Mouse (Mus musculus): ENCODE results near the gene Gm17093. TPM values are rescaled to one million over a fixed set of nuclear protein-coding genes. Genes with fewer than 3 reads are reported as not detected.
"Not testable (repeated sequence)": the region's sequence is repeated elsewhere in the genome, so short reads cannot be mapped to it uniquely, and the experiment has no call there.

Gm17093 gene
- polyA plus RNA-seq (2016; fragmentation: Nextera tagmentation; extraction: Ambion mirVana), result not detected in 2 replicates

DNA sequence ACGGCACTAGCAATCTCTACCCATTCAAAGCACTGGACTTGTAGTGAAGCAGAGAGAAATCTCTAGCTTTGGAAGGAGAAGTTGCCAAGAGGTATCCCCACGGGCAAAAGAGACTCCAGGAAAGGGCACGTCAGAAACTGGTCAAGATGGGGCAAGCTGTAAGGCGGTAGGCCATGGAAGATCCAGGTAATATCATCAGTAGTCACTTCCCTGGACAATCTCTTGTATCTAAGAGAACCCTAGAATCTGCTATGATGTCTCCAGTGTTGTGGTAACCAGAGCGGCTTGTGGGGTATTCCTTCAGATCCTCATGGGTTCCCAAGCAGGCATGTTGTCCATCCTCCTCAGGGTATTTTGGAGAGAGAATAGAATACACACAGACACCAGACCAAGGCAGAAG is at the start of gene Gm17093:
Gene Gm17093 (plus strand): TSS at position 301 of the 400 bp plus-strand sequence.
- not testable (repeated sequence) for H3K27me3 ChIP-seq (ENCODE audit: low read depth, poor library complexity, severe bottlenecking); H3K4me3 ChIP-seq; H3K4me1 ChIP-seq; H3K36me3 ChIP-seq; DNase-seq (ENCODE audit: low spot score); H3K9me3 ChIP-seq (replicated peaks); H3K27ac ChIP-seq (replicated peaks)
- 88% methylated on average over 5 of the region's 5 CpGs for WGBS

DNA sequence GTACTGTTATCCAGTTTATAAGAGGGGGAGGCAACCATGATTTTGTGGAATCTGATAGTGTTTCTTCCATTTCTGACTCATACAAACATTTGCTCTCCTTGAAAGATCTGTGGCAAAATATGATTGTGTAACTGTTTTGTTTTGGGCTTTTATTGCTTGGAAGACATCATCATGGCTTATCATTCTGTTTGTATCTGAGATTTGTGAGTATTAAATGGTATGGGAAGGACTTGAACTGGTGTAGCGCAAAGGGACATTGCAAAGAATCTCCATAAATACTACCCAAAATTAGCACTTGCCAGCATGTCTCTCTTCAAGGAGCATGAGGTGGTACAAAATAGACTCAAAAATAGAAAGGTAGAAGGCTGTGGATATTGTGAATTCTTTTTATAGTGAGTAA is 25.9 kb upstream of the Gm17093 start, which contains the start of gene BC061237:
Gene BC061237 (plus strand): TSS at position 301 of the 400 bp plus-strand sequence.
- H3K27me3 ChIP-seq (ENCODE audit: low read depth, poor library complexity, severe bottlenecking); H3K4me1 ChIP-seq; H3K4me3 ChIP-seq; H3K27ac ChIP-seq (replicated peaks); H3K9me3 ChIP-seq (replicated peaks); H3K36me3 ChIP-seq; DNase-seq (ENCODE audit: low spot score): not testable (repeated sequence)
- WGBS, result 93% methylated on average over 1 of the region's 1 CpGs

- not testable (repeated sequence) for H3K4me1 ChIP-seq; H3K4me3 ChIP-seq; H3K27ac ChIP-seq (replicated peaks); H3K27me3 ChIP-seq (ENCODE audit: low read depth, poor library complexity, severe bottlenecking); DNase-seq (ENCODE audit: low spot score); H3K36me3 ChIP-seq; H3K9me3 ChIP-seq (replicated peaks)
- 87% methylated on average over 5 of the region's 5 CpGs for WGBS
Measured at GRCm38 (mm10) chr14:44547961-44548360, 29.9 kb downstream of the Gm17093 start.

Other genes with a start within 250 kb of the Gm17093 start
- not detected in 2 replicates for gene Gm8220, start 232.7 kb upstream of the Gm17093 start, polyA plus RNA-seq (2016; fragmentation: Nextera tagmentation; extraction: Ambion mirVana)
- not detected in 2 replicates for gene Gm5930, start 179.7 kb upstream of the Gm17093 start, polyA plus RNA-seq (2016; fragmentation: Nextera tagmentation; extraction: Ambion mirVana)
- gene Gm8229, start 152.9 kb upstream of the Gm17093 start, polyA plus RNA-seq (2016; fragmentation: Nextera tagmentation; extraction: Ambion mirVana), result not detected in 2 replicates
- gene Gm3371, start 107.6 kb upstream of the Gm17093 start, polyA plus RNA-seq (2016; fragmentation: Nextera tagmentation; extraction: Ambion mirVana), result not detected in 2 replicates
- not detected in 2 replicates for gene Gm8232, start 84.6 kb upstream of the Gm17093 start, polyA plus RNA-seq (2016; fragmentation: Nextera tagmentation; extraction: Ambion mirVana)
- not detected in 2 replicates for gene BC061237, start 25.8 kb upstream of the Gm17093 start, polyA plus RNA-seq (2016; fragmentation: Nextera tagmentation; extraction: Ambion mirVana)
- not detected in 2 replicates for gene Gm8247, start 64.9 kb downstream of the Gm17093 start, polyA plus RNA-seq (2016; fragmentation: Nextera tagmentation; extraction: Ambion mirVana)
- gene Gm5624, start 109.7 kb downstream of the Gm17093 start, polyA plus RNA-seq (2016; fragmentation: Nextera tagmentation; extraction: Ambion mirVana), result not detected in 2 replicates
- gene Gm8257, start 188.2 kb downstream of the Gm17093 start, polyA plus RNA-seq (2016; fragmentation: Nextera tagmentation; extraction: Ambion mirVana), result not detected in 2 replicates
- gene Gm8267, start 232.1 kb downstream of the Gm17093 start, polyA plus RNA-seq (2016; fragmentation: Nextera tagmentation; extraction: Ambion mirVana), result not detected in 2 replicates

Measured in midbrain, embryonic 10.5 days (tissue).